Mouse (Mus musculus): ENCODE measurements around the gene Atpif1.

GRCm38 (mm10) chr4:132506250-132506649, 27.2 kb downstream of the Atpif1 start:
- TF ChIP-seq POLR2A (IDR thresholded peaks at IDR 0.05; ENCODE audit: borderline replicate concordance, control insufficient read depth, low read depth, low read length) = no peak
- no peak for TF ChIP-seq CTCF (IDR thresholded peaks at IDR 0.05; ENCODE audit: control insufficient read depth, insufficient read depth, low read length)

All from bone marrow, adult 2 months (tissue).